Comparison of ENCODE assay signal across 40 mouse cellular contexts in genomic region chr3:121719701-121720100, GRCm38 (mm10). TPM values are rescaled to one million over a fixed set of nuclear protein-coding genes. Genes with fewer than 3 reads are reported as not detected.
"Had no signal": no experiment of that assay in that cellular context is flagged by ENCODE, and none has a peak within 500 bp of the region (broad histone marks: within the 10 kb centered on the region; RNA-seq: fewer than 3 reads in every experiment).

No protein-coding gene starts in this region.

- H3K27ac ChIP-seq: heart, embryonic 13.5 days; heart, embryonic 15.5 days; hindbrain, embryonic 13.5 days; hindbrain, embryonic 15.5 days; hindbrain, postnatal 0 days; kidney, embryonic 15.5 days; kidney, postnatal 0 days; limb, embryonic 10.5 days; limb, embryonic 12.5 days; liver, embryonic 13.5 days; liver, embryonic 15.5 days had no signal

- H3K4me3 ChIP-seq: heart, embryonic 13.5 days; heart, embryonic 15.5 days; hindbrain, embryonic 13.5 days; hindbrain, embryonic 15.5 days; kidney, embryonic 15.5 days; limb, embryonic 10.5 days; limb, embryonic 12.5 days; liver, embryonic 13.5 days; liver, embryonic 15.5 days had no signal

- DNase-seq: gastrocnemius, postnatal 14 days; gastrocnemius, postnatal 36 days; heart, adult 18-20 months; heart, postnatal 14 days; heart, postnatal 36 days; kidney, adult 11 months; kidney, adult 2 months; kidney, adult 9 months; kidney, postnatal 25 days; kidney, postnatal 4 days; liver; liver, embryonic 13.5 days; liver, postnatal 0 days had no signal

RNA-seq across cellular contexts. Expression of gene 4930432M17Rik, which starts 49.1 kb away (rescaled TPM):
- total RNA-seq: gastrocnemius, adult 8-10 months; gastrocnemius, postnatal 14 days; gastrocnemius, postnatal 36 days; heart, adult 18-20 months; heart, adult 8-10 months; heart, postnatal 14 days; heart, postnatal 36 days; hematopoietic stem cell, adult 5-6 weeks; hindbrain, postnatal 0 days; layer of hippocampus, adult 8-10 months; layer of hippocampus, postnatal 10 days; layer of hippocampus, postnatal 25 days; left cerebral cortex, adult 8-10 months; left cerebral cortex, postnatal 14 days; left cerebral cortex, postnatal 36 days had no signal
- polyA plus RNA-seq: gonadal fat pad, adult 2 months; heart, embryonic 11.5 days; heart, embryonic 13.5 days; heart, embryonic 15.5 days; heart, postnatal 0 days; hindbrain, embryonic 11.5 days; hindbrain, embryonic 13.5 days; hindbrain, embryonic 15.5 days; hindbrain, postnatal 0 days; intestine, embryonic 14.5 days; intestine, embryonic 16.5 days; kidney, adult 2 months; kidney, embryonic 15.5 days; kidney, postnatal 0 days; limb, embryonic 10.5 days; limb, embryonic 12.5 days; limb, embryonic 14.5 days; liver, embryonic 11.5 days; liver, embryonic 13.5 days; liver, embryonic 15.5 days; liver, postnatal 0 days had no signal
